Mouse (Mus musculus) lung, postnatal 36 days (tissue): ENCODE results near the gene Cacnb1.

ENCODE experiments used
- DNase-seq: peaks from one replicate; pipeline ENCODE4 v3.0.0; 2022; ENCODE audit warnings: mixed read lengths

The Cacnb1 gene

DNA sequence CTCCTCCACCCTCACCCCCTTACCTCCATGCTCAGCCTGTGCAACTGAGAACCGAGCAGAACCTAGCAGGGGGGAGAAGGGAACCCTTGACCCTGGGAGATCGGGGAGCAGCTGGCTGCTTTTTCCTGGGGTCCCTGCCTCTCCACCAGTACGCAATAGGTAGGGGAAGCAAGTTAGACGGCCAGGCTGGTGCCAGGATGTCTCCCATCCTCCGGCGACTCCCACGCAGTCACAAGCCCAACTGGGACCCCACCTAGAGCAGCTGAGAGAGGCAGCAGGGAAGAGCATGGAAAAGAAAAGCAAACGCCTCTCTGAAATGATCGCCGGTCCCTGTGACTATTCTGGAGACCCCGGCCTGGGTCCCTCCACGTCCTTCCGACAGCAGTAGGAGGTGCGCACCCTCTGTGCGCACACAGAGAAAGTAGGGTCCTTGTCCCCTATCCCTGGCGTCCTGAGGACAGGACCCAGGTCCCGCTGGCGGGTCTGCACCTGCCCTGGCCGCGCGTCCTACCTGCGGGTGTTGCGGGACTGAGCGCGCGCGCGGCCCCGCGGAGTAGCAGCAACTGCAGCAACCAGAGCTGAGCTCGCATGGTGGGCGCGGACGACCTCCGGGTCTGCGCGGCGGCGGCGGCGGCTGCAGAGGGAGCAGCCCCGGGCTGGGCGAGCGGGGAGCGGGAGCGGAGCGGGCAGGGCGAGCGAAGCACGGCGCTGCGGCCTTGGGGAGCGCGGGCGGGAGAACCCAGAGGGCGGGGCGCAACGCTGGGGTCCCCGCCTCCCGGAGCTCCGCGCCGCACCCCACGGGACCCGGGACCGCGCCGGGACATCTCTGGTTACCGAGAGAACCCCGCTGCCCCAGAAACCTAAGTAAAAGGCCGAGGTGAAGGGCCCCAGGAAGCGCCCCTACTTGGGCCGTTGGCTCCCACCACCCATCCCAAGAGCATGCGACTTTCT lies 36.8 kb downstream of the Cacnb1 start, which contains the start of gene Plxdc1:
TSS of gene Plxdc1 (minus strand) at position 718 of the 951 bp plus-strand sequence.
- peak; percentile 49 for DNase-seq

DNA sequence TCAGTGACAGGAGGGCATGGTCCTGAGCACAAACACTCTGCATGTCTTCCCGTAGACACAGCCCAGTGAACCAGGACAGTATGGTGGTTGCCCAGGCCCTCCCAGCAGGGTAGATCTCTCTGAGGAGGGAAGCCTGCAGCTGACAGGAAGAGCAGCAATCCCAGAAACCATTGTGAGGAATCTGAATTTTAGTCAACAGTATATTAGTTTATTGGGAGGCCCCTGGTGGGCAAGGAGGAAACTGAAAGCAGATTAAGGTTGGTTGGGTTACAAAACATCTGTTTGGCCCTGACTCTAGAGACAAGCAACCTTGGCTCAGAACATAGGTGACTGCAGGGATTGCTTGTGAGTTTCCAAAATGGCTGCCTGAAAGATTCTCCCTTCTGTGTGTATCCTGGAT lies 38.9 kb downstream of the Cacnb1 start:
- no peak for DNase-seq

DNA sequence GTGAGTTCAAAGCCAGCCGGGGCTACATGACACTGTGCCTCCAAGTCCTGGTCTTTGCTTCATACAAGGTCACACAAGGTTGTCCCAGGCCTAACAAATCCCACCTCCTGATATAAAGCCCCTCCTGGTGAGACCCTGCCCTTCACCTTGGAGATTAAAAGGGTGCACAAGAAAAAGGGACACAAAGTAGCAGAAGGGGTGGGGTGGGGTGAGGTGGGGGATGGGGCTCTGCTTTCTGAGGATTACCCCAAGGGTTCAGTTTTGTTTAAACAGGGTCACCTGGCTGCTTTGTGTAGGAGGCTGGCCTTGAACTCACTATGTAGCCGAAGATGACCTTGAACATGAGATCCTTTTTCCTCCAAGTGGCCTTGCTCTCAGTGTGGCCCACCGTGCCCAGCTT lies 39.3 kb downstream of the Cacnb1 start:
- DNase-seq, result no peak

DNA sequence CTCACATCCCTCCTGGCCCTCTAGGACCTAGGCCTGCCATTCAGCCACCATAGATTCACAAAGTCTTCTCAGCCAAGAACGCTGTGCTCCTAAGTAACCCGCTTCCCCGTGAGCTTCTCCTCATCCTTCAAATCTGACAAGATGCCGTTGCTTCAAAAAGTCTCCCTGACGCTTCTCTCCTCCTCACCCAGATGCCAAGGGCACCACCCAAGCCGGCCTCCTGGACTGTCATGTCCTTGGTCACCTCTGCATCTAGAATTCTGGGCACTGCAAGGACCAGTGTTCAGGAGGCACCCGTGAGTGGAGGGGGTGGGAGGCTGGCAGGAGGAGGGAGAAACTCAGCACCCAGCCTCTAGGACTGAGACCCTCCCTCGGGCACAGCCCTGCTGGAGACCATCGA lies 40.1 kb downstream of the Cacnb1 start:
- no peak for DNase-seq

DNA sequence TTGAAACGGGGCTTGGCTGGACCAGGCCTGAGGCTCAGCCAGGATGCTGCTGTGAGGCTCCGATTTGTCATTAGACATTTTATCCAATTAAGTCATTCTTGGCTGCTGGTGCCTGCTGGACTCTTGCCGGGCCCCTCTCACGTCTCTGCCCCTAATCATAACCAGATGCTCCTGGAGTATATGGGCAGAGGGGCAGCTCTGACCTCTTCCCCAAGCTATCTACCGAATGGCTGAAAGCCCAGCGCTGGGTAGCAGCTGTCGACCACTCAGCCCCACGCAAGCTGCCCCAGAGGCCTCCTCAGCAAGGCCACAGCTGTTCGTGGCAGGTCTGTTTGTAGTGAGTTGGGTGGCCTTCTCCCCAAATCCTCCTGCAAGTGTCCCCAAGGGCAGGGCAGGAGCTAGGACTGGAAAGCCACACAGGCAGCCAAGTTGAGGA lies 42.3 kb downstream of the Cacnb1 start:
- no peak for DNase-seq

DNA sequence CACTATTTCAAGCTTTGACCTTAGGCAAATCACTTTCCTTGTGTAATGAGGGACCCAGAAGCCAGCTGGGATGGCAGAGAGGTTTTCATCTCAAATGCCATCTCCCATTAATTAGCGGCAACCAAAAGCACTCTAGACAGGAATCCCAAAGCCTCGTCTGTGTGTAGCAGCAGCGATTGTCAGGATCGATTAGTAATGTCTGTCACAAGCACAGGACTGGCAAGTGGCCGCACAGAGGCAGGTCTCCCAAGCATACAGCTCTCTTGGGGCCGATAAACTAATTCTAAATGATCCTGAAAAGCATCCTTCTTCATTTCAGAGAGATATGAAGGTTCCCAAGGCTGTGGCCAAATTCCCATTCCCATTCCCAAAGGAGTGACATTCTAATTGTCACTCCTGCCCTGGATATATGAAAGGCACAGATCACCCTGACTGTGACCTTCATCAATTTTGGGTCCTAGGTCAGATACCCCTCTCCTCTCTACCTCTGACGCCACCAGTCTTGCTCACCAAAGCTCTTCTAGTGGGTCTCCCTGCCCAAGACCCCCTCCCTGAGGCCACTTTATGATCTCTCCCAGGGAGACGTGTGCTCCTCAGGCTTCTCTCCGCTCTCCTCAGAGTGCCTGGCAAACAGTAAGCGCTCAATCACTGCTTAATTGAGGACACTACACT lies 42.9 kb downstream of the Cacnb1 start:
- DNase-seq, result no peak

DNA sequence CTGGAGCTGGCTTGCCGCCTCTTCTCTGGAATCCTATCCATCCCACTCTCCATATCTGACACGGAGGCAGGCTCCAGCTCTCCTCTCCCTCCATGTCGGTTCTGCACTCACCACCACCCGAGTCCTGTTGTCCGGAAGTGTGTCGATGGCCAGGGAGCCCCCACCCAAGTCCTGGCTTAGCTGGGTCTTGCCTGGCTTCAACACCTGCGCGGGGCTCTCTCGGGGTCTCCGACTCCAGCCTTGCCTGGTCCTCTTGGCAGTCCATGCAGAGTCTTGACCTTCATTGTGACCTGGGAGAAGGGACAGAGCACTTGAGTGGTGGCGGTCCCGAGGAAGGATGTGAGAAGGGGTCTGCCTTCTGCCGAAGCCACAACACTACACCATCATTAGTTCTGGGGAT lies 44.4 kb downstream of the Cacnb1 start:
- DNase-seq, result no peak

DNA sequence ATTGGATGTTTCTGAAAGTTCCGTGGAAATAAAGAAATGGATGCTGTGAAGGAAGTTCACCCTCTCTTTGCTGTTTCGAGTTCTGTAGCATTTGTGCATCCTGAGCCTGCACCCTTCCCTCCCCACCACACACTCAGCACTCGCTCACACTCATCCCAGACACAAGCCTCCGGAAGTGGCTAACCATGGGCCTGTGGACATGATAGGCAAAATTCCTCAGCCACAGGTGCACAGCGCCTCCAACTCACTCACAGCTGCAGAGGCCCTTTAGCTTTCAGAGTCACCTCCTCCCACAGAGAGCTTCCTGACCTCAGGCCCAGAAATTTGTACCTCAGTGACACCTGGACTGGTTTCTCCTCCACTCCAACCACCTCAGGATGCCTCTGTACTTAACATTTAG lies 45.0 kb downstream of the Cacnb1 start:
- DNase-seq, result no peak

DNA sequence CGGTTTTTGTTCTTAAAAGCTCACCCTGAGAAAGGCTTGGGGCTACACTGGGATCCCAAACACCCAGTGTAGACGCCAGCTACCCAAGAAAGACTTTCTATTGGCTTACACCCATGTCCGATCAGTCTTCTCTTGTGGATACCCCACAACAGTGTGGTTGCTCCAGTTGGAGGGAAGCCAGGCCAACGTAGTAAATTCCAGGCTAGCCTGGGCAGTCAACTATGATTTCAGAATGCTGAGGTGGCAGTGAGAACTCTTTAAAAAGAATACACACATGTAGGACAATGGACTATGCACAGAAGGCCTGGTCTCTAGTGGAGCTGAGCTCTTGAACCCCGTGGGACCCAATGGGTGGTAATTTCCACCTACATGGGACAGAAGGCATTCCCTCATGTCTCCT lies 48.1 kb downstream of the Cacnb1 start:
- no peak for DNase-seq

DNA sequence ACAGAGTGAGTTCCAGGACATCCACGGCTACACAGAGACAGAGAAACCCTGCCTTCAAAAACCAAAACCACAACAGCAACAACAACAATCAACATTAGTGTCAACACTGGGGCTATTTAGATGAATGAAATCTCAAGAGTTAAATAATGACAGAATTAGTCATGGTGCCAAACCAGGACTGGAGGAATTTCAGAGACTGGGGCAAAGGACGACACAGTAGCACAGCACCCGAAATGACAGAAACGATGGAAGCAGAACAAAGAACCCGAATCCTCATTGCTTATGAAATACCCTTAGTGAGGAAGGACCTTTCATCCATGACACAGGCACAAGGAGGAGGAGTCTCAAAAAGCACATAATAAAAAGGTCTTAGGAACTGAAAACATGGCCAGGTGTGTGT lies 48.7 kb downstream of the Cacnb1 start:
- DNase-seq, result no peak

DNA sequence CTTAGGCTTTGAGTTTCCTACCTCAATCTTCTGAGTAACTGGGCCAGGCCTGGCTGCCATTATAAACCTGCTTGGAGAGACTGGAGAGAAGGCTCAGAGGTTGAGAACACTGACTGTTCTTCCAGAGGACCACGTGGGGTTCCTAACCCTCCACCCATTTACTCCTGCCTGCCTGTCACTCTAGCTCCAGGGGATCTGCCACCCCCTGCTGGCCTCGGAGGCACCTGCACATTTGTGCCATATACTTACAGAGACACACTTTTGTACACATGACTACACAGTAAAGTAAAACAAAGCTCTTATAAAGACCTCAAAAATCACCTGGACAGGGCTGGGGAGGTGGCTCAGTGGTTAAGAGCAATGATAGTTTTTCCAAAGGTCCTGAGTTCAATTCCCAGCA lies 50.4 kb downstream of the Cacnb1 start:
- DNase-seq, result no peak

DNA sequence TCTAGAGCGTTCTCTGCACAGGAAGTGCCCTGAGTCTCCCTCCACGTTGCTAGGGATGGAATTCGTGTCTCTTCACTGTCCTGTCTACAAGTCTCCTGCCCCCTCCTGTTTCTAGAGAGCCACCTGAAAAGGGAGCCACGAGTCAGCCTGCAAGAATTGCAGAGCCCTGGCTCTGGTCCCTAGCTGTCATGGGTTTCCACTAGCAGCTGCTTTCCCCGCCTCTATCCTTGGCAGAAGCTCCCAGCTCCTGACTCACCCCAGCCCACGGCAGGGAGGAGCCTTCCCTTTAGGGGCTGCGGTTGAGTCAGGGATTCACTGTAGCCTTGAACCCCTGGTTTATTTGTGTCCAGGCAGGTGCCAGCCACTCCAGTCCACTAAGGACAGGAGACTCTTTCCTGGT lies 51.6 kb downstream of the Cacnb1 start:
- peak; percentile 72 for DNase-seq

DNA sequence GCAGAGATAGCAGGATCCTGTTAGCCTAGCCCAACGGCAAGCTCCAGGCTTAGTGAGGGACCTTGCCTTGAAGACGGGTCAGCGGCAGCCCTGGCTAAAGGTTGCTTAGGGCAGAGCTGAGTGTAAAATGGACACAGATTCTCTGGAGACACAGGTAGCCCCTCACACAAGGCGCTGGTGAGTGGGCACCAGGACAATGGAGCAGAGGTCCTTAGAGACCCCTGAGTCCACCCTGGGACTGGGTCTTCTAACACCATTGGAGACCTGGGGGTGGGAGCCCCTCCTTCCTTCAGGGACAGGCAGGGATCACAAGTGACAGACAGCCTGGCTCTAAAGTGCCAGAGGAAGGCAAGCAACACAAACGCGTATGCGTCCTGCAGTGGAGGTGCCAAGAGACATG lies 52.1 kb downstream of the Cacnb1 start:
- DNase-seq, result no peak

DNA sequence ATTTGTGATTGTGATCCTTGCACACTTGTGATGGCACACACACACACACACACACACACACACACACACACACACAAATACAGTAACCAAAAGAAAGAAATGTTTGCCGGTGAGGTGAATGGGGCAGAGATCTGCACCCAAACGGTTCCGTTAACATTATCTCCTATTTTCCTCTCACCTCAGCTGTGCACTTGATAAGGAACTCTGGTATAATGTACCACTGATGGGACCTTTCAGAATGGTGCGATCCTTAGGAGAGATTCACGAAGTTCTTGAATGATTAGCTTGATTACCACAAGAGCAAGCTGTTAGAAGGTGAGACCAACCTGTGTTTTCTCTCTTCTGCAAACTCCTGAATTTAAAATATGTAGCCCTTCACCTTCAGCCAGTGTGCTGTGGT lies 54.4 kb downstream of the Cacnb1 start:
- DNase-seq, result no peak

DNA sequence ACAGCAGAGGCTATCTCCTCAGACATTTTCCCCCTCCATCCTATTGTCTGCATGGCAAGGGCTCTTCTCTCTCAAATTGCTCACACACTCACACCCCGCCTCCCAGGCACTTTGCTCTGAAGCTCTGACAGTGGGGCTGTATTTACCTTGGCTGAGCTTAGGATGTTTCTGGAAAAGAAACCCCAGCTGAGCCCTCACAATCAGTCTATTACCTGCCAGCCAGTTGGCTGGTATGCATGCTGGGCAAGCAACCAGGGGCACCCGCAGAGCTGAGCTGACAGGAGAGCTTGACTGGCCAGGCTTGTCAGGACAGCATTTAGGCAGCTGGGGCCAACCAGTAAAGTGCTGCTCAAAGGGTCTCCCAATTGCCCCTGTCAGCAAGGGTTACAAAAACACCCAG lies 55.7 kb downstream of the Cacnb1 start:
- DNase-seq, result no peak

DNA sequence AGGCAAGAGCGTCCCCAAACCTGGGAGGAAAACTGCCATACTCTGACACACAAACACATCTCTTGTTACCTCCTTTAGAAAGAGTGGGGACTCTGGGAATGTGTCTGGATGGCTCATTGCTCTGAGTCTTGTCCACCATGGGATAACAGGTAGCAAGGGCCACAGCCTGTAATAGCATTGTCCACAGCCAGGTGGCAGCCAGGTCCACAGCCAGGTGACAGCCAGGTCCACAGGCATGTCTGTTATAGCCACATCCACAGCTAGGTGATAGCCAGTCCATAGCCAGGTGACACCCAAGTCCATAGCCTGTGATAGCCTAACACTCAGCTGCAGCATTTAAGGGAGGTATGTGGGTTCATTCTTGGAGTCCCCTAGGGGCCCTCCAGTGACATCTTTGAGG lies 61.9 kb downstream of the Cacnb1 start:
- DNase-seq, result peak; percentile 34

DNA sequence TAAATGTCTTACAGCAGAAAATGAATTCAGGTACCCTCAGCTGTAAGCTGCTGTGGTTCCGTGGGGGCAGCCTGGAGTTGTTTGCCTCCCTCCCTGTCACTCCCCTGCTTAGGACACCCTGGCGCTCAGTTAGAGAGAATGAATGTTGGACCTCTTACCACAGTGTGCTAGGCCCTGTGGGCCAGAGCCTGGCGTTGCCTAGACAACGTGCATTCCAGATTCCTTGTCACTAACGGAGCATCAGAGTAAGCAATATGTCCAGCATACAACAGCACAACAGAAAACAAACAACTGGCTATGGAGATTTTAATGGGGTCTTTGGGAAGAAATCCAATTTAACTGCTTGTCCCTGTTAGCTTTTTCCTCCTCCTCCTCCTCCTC lies 63.5 kb downstream of the Cacnb1 start:
- DNase-seq, result no peak

DNA sequence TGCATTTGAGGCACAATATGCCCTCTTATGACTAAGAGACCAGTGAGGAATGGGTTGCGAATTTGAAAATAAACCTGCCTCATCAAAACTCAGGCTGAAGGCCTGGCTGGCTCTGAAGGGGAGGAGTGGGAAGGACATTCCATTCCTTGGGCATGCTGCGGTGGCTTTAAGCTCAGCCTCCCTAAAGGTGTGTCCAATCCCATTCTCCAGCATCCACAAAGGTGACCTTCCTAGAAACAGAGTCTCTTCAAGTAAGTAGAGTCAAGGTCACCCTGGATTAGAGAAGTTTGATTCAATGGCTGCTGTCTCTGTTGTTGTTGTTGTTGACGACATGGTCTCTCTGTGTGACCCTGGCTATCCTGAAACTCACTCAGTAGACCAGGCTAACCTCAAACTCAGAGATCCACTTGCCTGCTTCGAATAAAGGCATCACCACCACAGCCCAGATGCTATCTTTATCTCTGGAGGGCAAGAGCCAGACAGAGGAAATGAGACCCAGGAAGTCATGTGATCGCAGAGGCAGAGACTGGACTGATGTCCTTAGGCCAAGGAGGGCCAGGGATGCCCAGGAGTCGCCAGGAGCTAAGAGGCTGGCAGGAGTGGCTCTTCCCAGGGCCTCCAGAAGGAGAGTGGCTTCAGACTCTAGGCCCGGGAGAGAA lies 64.1 kb downstream of the Cacnb1 start:
- no peak for DNase-seq

DNA sequence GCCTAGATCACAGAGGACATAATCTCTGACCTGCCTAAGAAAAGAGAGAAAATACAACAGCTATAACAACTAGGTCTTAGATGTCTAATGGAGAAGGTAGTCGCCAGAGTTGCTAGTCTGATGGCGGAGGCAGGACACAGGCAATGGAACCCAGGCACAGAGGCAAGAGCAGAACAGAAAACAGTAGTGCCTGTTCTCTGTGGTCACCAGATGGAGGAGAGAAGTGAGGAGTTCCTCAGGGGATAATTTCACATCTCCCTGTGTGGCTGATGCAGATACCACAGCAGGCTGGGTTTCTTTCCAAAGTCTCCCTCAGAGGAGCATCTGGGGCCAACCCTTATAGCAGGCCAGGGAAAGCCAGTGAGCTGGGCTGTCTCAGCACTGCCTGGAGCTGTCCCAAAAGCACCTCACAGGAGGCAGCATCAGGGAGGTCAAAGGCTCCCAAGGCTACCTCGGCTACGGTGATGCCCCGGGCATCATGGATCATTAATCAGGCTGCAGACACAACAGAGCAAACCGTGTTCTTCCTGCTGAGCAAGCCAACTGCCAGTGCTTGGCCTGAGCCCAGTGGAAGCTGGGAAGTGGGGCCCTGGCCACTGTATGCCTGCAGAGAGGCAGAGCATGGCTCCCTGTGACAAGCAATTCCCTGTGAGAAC lies 65.8 kb downstream of the Cacnb1 start:
- no peak for DNase-seq

DNA sequence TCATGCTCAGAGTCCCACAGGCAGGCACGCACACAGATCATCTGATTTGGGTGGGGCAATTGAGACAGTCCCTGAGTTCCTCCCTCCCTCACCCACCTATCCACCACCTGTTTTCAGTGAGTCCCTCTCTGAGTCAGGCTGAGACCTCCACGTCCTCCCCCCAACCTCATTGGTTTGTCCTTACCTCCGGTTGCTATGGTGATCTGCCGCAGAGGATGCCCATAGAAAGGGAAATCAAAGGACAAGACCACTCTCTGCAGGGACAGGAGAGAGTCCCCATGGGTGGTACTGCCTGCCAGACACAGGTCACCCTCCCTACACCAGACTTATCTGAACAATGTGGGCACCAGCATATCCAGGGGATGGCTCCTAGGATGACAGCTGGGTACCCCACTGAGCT lies 66.9 kb downstream of the Cacnb1 start:
- no peak for DNase-seq

DNA sequence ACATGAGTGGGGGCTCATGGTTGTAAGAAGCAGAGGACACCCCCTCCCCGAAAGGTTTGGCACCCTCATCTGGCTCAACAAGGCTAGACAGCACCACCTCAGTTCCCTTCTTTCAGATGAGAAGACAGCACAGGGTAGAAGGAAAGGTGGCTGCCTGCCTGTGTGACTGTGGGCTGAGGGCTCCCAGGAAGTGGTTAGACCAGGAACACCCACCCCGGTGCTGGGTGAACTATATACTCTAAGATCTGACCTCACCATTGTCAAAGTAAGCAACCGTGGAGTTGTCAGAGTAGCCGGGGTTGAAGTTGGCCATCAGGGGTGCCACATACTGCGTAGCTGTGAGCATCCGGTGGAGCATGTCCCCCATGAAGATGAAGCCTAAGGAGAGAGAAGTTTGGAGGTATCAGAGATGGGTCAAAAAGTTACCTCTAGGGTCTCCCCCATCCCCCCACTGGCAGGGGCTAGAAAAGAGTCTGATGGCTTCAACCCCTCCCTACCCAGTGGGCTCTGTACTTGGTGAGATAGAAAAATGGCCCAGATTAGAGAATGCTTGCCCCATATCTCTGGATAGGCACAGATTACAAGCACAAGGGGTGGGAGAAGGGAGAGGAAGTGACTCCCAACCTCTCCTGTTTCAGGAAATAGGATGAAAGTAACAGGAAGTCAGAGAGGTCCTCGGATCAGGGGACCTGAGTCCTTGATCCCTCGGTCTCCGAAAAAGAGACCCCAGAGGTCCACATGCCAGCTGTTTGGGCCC lies 67.5 kb downstream of the Cacnb1 start:
- DNase-seq, result no peak

DNA sequence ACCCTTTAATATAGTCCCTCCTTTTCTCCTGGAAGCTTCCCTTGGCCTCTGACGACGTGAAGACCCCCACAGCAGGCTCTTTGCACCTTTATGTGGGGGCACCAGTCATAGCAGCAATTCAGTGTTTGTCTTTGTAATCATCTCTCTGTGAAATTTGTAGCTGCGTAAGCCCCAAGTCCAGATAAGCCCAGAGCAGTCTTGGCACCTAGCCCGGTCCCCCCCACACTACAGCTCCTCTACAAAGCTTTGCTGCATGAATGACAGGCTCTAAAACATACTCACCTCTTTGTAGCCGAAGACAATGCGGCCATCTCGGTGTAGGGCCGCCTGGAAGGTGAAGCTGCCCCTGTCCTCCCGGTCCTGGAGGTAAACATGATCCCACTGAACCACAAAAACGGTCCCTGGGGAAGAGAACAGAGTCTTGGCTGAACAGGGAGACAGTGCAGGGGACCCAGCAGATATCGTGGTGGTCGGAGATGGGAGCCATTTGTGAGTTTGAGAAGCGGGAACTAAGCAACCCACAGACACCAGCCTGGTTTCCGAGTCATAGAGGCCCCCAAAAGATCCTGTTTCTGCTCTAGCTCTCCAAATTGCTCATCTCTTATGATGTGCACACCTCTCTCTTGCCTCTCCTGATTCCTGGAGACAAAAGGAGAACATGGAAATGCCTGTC lies 68.2 kb downstream of the Cacnb1 start:
- no peak for DNase-seq
